Mouse (Mus musculus): ENCODE data around the gene Rin3. TPM values are rescaled to one million over a fixed set of nuclear protein-coding genes. Genes with fewer than 3 reads are reported as not detected.

Rin3 gene
- polyA plus RNA-seq, 1 experiment from 2014 or later = 3.5 TPM

DNA sequence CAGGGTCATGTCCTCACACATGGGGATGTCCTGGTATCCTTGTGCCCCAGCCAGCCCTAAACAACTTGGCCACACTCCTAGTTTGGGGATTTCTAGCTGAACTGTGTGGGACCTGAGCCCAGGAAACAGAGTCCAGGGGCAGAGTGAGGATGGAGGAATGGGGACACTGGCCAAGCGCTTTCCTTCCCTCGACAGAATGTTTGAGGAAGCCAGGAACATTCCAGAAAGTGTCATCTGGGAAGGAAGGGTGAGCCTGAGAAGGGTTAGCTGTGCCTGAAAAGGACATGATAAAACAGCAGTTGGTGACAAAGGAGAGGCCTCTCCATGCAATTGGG lies 42.0 kb downstream of the Rin3 start:
- no peak overlapping the region for H3K4me3 ChIP-seq (replicated peaks; ENCODE audit: low read depth, low read length)
- H3K27me3 ChIP-seq (ENCODE audit: control insufficient read depth, insufficient read depth, low read length) = no peaks in the 10 kb centered on the region
- no peak overlapping the region for H3K27ac ChIP-seq (replicated peaks; ENCODE audit: low read depth, low read length)
- H3K9ac ChIP-seq (replicated peaks; ENCODE audit: low read length) = no peak overlapping the region
- DNase-seq (no peak), ATAC-seq (ENCODE audit: low FRiP score, low TSS enrichment) (no peak)
- 94% methylated on average over 2 of the region's 2 CpGs for WGBS
- H3K9me3 ChIP-seq (ENCODE audit: control insufficient read depth, low read length) = no peaks in the 10 kb centered on the region
- no peak overlapping the region for H3K4me2 ChIP-seq (ENCODE audit: low read length)
- H3K36me3 ChIP-seq (ENCODE audit: control insufficient read depth, insufficient read depth, low read length) = no peaks in the 10 kb centered on the region
- H3K4me1 ChIP-seq (ENCODE audit: control insufficient read depth, insufficient read depth, low read length) = no peaks in the 10 kb centered on the region

DNA sequence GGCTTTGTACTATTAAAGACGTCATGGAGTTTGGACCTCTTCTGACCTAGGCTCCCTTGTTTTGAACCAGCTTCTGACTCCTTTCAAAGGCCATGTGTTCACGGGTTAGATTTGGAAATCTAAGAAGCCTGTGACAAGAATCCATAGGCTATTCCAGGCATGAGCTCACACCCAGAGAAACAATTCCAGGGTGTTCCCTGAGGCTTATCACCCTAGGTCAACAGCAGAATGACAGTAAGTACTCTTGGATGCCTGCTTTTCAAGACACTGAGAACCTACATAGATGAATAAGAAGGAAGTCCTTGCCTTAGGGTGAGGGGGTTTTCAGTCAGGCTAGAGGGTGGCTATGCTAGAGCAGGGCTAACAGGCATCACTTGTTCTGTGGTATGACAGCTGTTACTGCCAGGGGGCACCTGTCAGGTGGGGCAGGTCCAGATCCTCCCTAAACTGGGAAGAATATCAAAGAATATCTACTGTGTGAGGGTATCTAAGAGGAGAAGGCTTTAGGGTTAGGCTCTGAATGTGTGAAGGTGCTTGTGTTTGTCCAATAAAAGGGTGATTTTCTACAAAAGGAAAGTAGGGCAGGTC lies 44.0 kb downstream of the Rin3 start:
- Histone ChIP-seq H3K4me3 (replicated peaks; ENCODE audit: low read depth, low read length) (no peak overlapping the region), H3K27ac (replicated peaks; ENCODE audit: low read depth, low read length) (no peak overlapping the region), H3K4me2 (ENCODE audit: low read length) (no peak overlapping the region), H3K4me1 (ENCODE audit: control insufficient read depth, insufficient read depth, low read length) (no peaks in the 10 kb centered on the region), H3K27me3 (ENCODE audit: control insufficient read depth, insufficient read depth, low read length) (no peaks in the 10 kb centered on the region), H3K36me3 (ENCODE audit: control insufficient read depth, insufficient read depth, low read length) (no peaks in the 10 kb centered on the region), H3K9me3 (ENCODE audit: control insufficient read depth, low read length) (no peaks in the 10 kb centered on the region), H3K9ac (replicated peaks; ENCODE audit: low read length) (no peak overlapping the region)
- DNase-seq (no peak), ATAC-seq (ENCODE audit: low FRiP score, low TSS enrichment) (no peak)
- 89% methylated on average over 2 of the region's 2 CpGs for WGBS

DNA sequence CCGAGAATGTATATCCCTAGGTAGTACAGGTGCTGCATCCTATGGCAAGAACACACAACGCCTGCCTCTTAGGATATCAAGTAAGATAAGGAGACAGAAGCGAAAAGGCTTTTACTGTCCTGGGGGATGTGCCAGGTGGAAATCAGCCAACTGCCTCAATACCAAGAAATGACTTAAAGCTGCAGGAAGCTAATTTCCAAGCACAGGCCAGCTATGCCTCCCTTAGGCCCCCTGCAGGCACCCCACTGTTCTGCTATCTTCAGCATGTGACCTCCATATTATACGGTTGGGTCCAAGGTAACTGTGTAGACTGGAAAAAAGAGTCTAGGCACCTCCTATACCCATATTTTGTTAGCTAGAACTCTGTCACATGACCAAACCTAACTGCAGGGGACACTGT lies 44.7 kb downstream of the Rin3 start:
- no peak for DNase-seq
- Histone ChIP-seq H3K36me3 (ENCODE audit: control insufficient read depth, insufficient read depth, low read length) (no peaks in the 10 kb centered on the region), H3K4me1 (ENCODE audit: control insufficient read depth, insufficient read depth, low read length) (no peaks in the 10 kb centered on the region), H3K4me3 (replicated peaks; ENCODE audit: low read depth, low read length) (no peak overlapping the region), H3K9ac (replicated peaks; ENCODE audit: low read length) (no peak overlapping the region), H3K4me2 (ENCODE audit: low read length) (no peak overlapping the region), H3K27me3 (ENCODE audit: control insufficient read depth, insufficient read depth, low read length) (no peaks in the 10 kb centered on the region), H3K9me3 (ENCODE audit: control insufficient read depth, low read length) (no peaks in the 10 kb centered on the region), H3K27ac (replicated peaks; ENCODE audit: low read depth, low read length) (no peak overlapping the region)
- no peak for ATAC-seq (ENCODE audit: low FRiP score, low TSS enrichment)
- 88% methylated on average over 4 of the region's 4 CpGs for WGBS

DNA sequence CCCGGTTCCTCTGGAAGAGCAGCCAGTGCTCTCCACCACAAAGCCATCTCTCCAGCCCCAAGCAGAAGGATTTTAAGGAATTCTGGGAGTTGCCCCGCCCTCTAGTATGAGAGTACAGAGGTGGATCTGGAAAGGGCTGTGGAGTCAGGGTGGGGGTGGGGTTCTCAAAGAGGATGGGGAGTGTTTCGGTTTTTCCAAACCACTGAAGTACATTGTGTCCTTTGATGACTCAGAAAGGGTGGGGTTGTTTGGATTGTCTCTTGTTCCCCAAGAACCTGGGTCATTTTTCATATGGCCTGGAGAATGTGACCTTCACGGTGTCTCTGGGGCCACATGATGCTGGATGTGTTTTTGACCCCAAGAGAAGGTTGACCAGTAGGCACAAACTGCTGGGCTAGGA lies 45.2 kb downstream of the Rin3 start:
- Histone ChIP-seq H3K9ac (replicated peaks; ENCODE audit: low read length) (no peak overlapping the region), H3K27ac (replicated peaks; ENCODE audit: low read depth, low read length) (no peak overlapping the region), H3K4me3 (replicated peaks; ENCODE audit: low read depth, low read length) (no peak overlapping the region), H3K27me3 (ENCODE audit: control insufficient read depth, insufficient read depth, low read length) (no peaks in the 10 kb centered on the region), H3K4me1 (ENCODE audit: control insufficient read depth, insufficient read depth, low read length) (no peaks in the 10 kb centered on the region), H3K9me3 (ENCODE audit: control insufficient read depth, low read length) (no peaks in the 10 kb centered on the region), H3K36me3 (ENCODE audit: control insufficient read depth, insufficient read depth, low read length) (no peaks in the 10 kb centered on the region), H3K4me2 (ENCODE audit: low read length) (no peak overlapping the region)
- DNase-seq = no peak
- ATAC-seq (ENCODE audit: low FRiP score, low TSS enrichment) = no peak
- WGBS = 85% methylated on average over 4 of the region's 4 CpGs

GRCm38 (mm10) chr12:102330188-102330587 lies 47.3 kb downstream of the Rin3 start:
- Histone ChIP-seq H3K27me3 (ENCODE audit: control insufficient read depth, insufficient read depth, low read length) (no peaks in the 10 kb centered on the region), H3K9me3 (ENCODE audit: control insufficient read depth, low read length) (no peaks in the 10 kb centered on the region), H3K27ac (replicated peaks; ENCODE audit: low read depth, low read length) (no peak overlapping the region), H3K9ac (replicated peaks; ENCODE audit: low read length) (no peak overlapping the region), H3K36me3 (ENCODE audit: control insufficient read depth, insufficient read depth, low read length) (no peaks in the 10 kb centered on the region), H3K4me3 (replicated peaks; ENCODE audit: low read depth, low read length) (no peak overlapping the region), H3K4me1 (ENCODE audit: control insufficient read depth, insufficient read depth, low read length) (no peaks in the 10 kb centered on the region), H3K4me2 (ENCODE audit: low read length) (no peak overlapping the region)
- 90% methylated on average over 4 of the region's 4 CpGs for WGBS
- ATAC-seq (ENCODE audit: low FRiP score, low TSS enrichment) (no peak), DNase-seq (no peak)

DNA sequence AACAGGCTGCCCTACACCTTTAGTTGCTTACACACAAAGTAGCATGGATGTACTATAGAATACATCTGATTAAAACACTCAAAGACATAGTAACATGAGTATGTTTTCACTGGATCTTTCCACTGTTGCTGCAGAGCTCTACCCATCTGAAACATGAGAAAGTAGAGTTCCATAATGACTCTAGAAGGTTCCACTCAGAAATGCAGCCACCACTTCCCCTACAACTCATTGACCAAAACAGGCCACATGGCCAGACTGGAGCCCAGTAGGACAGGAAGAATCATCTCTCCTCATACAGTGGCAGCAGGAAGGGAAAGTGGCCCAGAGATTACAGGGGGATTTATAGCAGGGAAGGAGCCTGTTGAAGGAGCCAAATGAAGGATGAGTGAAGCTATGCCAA lies 47.9 kb downstream of the Rin3 start:
- DNase-seq = no peak
- no peak for ATAC-seq (ENCODE audit: low FRiP score, low TSS enrichment)
- Histone ChIP-seq H3K27ac (replicated peaks; ENCODE audit: low read depth, low read length) (no peak overlapping the region), H3K9ac (replicated peaks; ENCODE audit: low read length) (no peak overlapping the region), H3K27me3 (ENCODE audit: control insufficient read depth, insufficient read depth, low read length) (no peaks in the 10 kb centered on the region), H3K4me3 (replicated peaks; ENCODE audit: low read depth, low read length) (no peak overlapping the region), H3K36me3 (ENCODE audit: control insufficient read depth, insufficient read depth, low read length) (no peaks in the 10 kb centered on the region), H3K9me3 (ENCODE audit: control insufficient read depth, low read length) (no peaks in the 10 kb centered on the region), H3K4me2 (ENCODE audit: low read length) (no peak overlapping the region), H3K4me1 (ENCODE audit: control insufficient read depth, insufficient read depth, low read length) (no peaks in the 10 kb centered on the region)

GRCm38 (mm10) chr12:102333101-102333500 lies 50.3 kb downstream of the Rin3 start:
- ATAC-seq (ENCODE audit: low FRiP score, low TSS enrichment) (no peak), DNase-seq (no peak)
- Histone ChIP-seq H3K9ac (replicated peaks; ENCODE audit: low read length) (no peak overlapping the region), H3K4me2 (ENCODE audit: low read length) (no peak overlapping the region), H3K9me3 (ENCODE audit: control insufficient read depth, low read length) (no peaks in the 10 kb centered on the region), H3K4me1 (ENCODE audit: control insufficient read depth, insufficient read depth, low read length) (no peaks in the 10 kb centered on the region), H3K36me3 (ENCODE audit: control insufficient read depth, insufficient read depth, low read length) (no peaks in the 10 kb centered on the region), H3K27ac (replicated peaks; ENCODE audit: low read depth, low read length) (no peak overlapping the region), H3K27me3 (ENCODE audit: control insufficient read depth, insufficient read depth, low read length) (no peaks in the 10 kb centered on the region), H3K4me3 (replicated peaks; ENCODE audit: low read depth, low read length) (no peak overlapping the region)
- 96% methylated on average over 2 of the region's 2 CpGs for WGBS

DNA sequence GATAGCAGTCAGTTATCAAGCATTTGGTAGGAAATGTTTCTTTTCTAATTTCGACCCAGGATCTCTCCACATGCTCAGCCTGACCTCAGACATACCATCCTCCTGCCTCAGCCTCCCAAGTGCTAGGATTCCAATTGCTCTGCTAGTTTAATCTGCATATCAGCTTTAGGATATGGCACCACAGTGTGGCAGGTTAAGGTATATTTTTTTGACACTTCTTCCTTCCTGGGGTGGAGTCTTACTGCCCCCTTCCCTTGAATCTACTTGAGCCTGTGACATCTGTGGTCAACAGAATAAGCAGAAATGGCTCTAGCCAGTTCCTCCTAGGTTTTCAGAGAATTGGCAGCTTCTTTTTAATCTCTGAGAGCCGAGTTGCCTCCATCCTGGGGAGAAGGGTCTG lies 56.2 kb downstream of the Rin3 start:
- Histone ChIP-seq H3K4me2 (ENCODE audit: low read length) (no peak overlapping the region), H3K9ac (replicated peaks; ENCODE audit: low read length) (no peak overlapping the region), H3K36me3 (ENCODE audit: control insufficient read depth, insufficient read depth, low read length) (no peaks in the 10 kb centered on the region), H3K4me1 (ENCODE audit: control insufficient read depth, insufficient read depth, low read length) (no peaks in the 10 kb centered on the region), H3K27me3 (ENCODE audit: control insufficient read depth, insufficient read depth, low read length) (no peaks in the 10 kb centered on the region), H3K27ac (replicated peaks; ENCODE audit: low read depth, low read length) (no peak overlapping the region), H3K9me3 (ENCODE audit: control insufficient read depth, low read length) (no peaks in the 10 kb centered on the region), H3K4me3 (replicated peaks; ENCODE audit: low read depth, low read length) (no peak overlapping the region)
- DNase-seq = no peak
- no peak for ATAC-seq (ENCODE audit: low FRiP score, low TSS enrichment)
- WGBS = 84% methylated on average over 2 of the region's 2 CpGs

DNA sequence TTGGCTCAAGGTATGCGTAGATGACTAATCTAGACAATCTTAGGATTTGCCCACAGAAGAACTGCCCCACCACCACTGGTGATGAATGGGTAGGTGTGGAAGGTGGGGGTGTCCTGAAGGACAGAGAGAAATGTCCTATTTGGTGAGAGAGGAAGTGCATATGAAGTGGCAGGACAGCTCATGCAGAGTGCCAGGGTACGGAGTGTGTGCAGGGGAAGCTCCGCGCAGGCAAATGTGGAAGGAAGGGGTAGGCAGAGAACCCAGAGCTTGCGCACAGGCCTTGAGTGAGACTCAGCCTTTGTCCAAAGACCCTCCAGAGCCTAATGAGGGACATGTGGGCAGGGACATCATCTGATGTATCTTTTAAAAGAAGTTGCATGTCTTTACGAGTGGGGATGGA lies 57.6 kb downstream of the Rin3 start:
- no peak for DNase-seq
- H3K36me3 ChIP-seq (ENCODE audit: control insufficient read depth, insufficient read depth, low read length) = no peaks in the 10 kb centered on the region
- no peak for ATAC-seq (ENCODE audit: low FRiP score, low TSS enrichment)
- H3K27ac ChIP-seq (replicated peaks; ENCODE audit: low read depth, low read length) = no peak overlapping the region
- H3K27me3 ChIP-seq (ENCODE audit: control insufficient read depth, insufficient read depth, low read length) = no peaks in the 10 kb centered on the region
- H3K4me1 ChIP-seq (ENCODE audit: control insufficient read depth, insufficient read depth, low read length) = no peaks in the 10 kb centered on the region
- no peak overlapping the region for H3K4me3 ChIP-seq (replicated peaks; ENCODE audit: low read depth, low read length)
- H3K9me3 ChIP-seq (ENCODE audit: control insufficient read depth, low read length) = no peaks in the 10 kb centered on the region
- H3K9ac ChIP-seq (replicated peaks; ENCODE audit: low read length) = no peak overlapping the region
- no peak overlapping the region for H3K4me2 ChIP-seq (ENCODE audit: low read length)
- 95% methylated on average over 6 of the region's 6 CpGs for WGBS
